In genomic region chr2:131949767-131950597, GRCm38 (mm10) we compare ENCODE assay signal across 10 mouse cellular contexts. TPM values are rescaled to one million over a fixed set of nuclear protein-coding genes. Genes with fewer than 3 reads are reported as not detected.
DNase-seq lines count a peak whose midpoint lies in the region; ATAC-seq and TF ChIP-seq lines count a peak whose summit lies in the region.
"Had no signal": no experiment of that assay in that cellular context is flagged by ENCODE, and none has a peak within 500 bp of the region (broad histone marks: within the 10 kb centered on the region; RNA-seq: fewer than 3 reads in every experiment).

No protein-coding gene starts in this region.

- no peaks in the 10 kb centered on the region for H3K36me3 ChIP-seq in intestine, embryonic 14.5 days (ENCODE audit: control insufficient read depth, insufficient read depth, low read length)
- no peaks in the 10 kb centered on the region for H3K36me3 ChIP-seq in intestine, embryonic 16.5 days (ENCODE audit: control insufficient read depth, insufficient read depth, low read length)
- H3K36me3 ChIP-seq in midbrain, embryonic 16.5 days (ENCODE audit: control insufficient read depth, insufficient read depth, low read length) = no peaks in the 10 kb centered on the region
- H3K36me3 ChIP-seq in thymus, adult 2 months (ENCODE audit: control insufficient read depth, insufficient read depth, low read length) = no peaks in the 10 kb centered on the region
- H3K36me3 ChIP-seq: stomach, embryonic 15.5 days had no signal

- H3K27me3 ChIP-seq in intestine, embryonic 14.5 days (replicated peaks; ENCODE audit: control insufficient read depth, insufficient read depth, low read length) = peaks cover 42% of the 10 kb centered on the region
- peaks cover 17% of the 10 kb centered on the region; the same call in 1 of the 2 replicates for H3K27me3 ChIP-seq in intestine, embryonic 16.5 days (replicated peaks; ENCODE audit: control insufficient read depth, insufficient read depth, low read length)
- peaks cover 16% of the 10 kb centered on the region for H3K27me3 ChIP-seq in midbrain, embryonic 16.5 days (ENCODE audit: control insufficient read depth, insufficient read depth, low read depth, low read length)
- peaks cover 3% of the 10 kb centered on the region; the same call in 1 of the 2 replicates for H3K27me3 ChIP-seq in thymus, adult 2 months (ENCODE audit: control insufficient read depth, insufficient read depth, low read length)

- 0 out of 2 replicates have a peak, but pooled peaks cover 8% of the 10 kb centered on the region for H3K4me1 ChIP-seq in intestine, embryonic 14.5 days (replicated peaks; ENCODE audit: control insufficient read depth, insufficient read depth, low read length)
- H3K4me1 ChIP-seq in intestine, embryonic 16.5 days (ENCODE audit: control insufficient read depth, insufficient read depth, low read length) = no peaks in the 10 kb centered on the region; the same call in 1 of the 2 replicates
- peaks cover 4% of the 10 kb centered on the region; the same call in 1 of the 2 replicates for H3K4me1 ChIP-seq in midbrain, embryonic 16.5 days (ENCODE audit: control insufficient read depth, insufficient read depth, low read length)
- peaks cover 7% of the 10 kb centered on the region; the same call in 1 of the 2 replicates for H3K4me1 ChIP-seq in thymus, adult 2 months (replicated peaks; ENCODE audit: control insufficient read depth, insufficient read depth, low read length)

- no peak overlapping the region for H3K9ac ChIP-seq in intestine, embryonic 14.5 days (ENCODE audit: low read length)
- H3K9ac ChIP-seq in intestine, embryonic 16.5 days (ENCODE audit: low read depth, low read length) = no peak overlapping the region
- H3K9ac ChIP-seq in midbrain, embryonic 16.5 days (ENCODE audit: low read depth, low read length) = peak overlapping the region; percentile 25; the same call in 1 of the 2 replicates
- H3K9ac ChIP-seq: stomach, embryonic 15.5 days had no signal

- TF ChIP-seq CTCF in thymus, adult 2 months (IDR thresholded peaks at IDR 0.05; ENCODE audit: borderline replicate concordance, control insufficient read depth, extremely low read depth, insufficient read depth, low read length, poor library complexity) = no peak

- 0 out of 2 replicates have a peak, but pooled peaks have one; percentile 45 for ATAC-seq in intestine, embryonic 14.5 days (replicated peaks; ENCODE audit: low FRiP score, low TSS enrichment, low read depth)
- ATAC-seq in intestine, embryonic 16.5 days = no peak
- peak; percentile 30; the same call in 1 of the 2 replicates for ATAC-seq in midbrain, embryonic 16.5 days

- no peak overlapping the region for H3K4me3 ChIP-seq in intestine, embryonic 14.5 days (ENCODE audit: low read depth, low read length)
- no peak overlapping the region for H3K4me3 ChIP-seq in intestine, embryonic 16.5 days (ENCODE audit: low read length)
- H3K4me3 ChIP-seq in midbrain, embryonic 16.5 days (ENCODE audit: low read depth, low read length) = no peak overlapping the region
- no peak overlapping the region for H3K4me3 ChIP-seq in thymus, adult 2 months (ENCODE audit: control insufficient read depth, insufficient read depth, low read length)
- H3K4me3 ChIP-seq: stomach, embryonic 15.5 days had no signal

- no peaks in the 10 kb centered on the region for H3K9me3 ChIP-seq in intestine, embryonic 14.5 days (ENCODE audit: control insufficient read depth, low read length)
- H3K9me3 ChIP-seq in intestine, embryonic 16.5 days (ENCODE audit: control insufficient read depth, low read length) = no peaks in the 10 kb centered on the region
- no peaks in the 10 kb centered on the region for H3K9me3 ChIP-seq in midbrain, embryonic 16.5 days (replicated peaks; ENCODE audit: control insufficient read depth, low read length, poor library complexity, severe bottlenecking)
- H3K9me3 ChIP-seq: stomach, embryonic 15.5 days had no signal

- H3K4me2 ChIP-seq in intestine, embryonic 14.5 days (ENCODE audit: low read length) = no peak overlapping the region
- no peak overlapping the region for H3K4me2 ChIP-seq in intestine, embryonic 16.5 days (ENCODE audit: low read depth, low read length)
- no peak overlapping the region for H3K4me2 ChIP-seq in midbrain, embryonic 16.5 days (ENCODE audit: low read length)
- H3K4me2 ChIP-seq: stomach, embryonic 15.5 days had no signal

- H3K27ac ChIP-seq in intestine, embryonic 14.5 days (ENCODE audit: low read depth) = no peak overlapping the region
- H3K27ac ChIP-seq in intestine, embryonic 16.5 days (ENCODE audit: low read length) = no peak overlapping the region
- no peak overlapping the region for H3K27ac ChIP-seq in midbrain, embryonic 16.5 days (ENCODE audit: low read length)
- no peak overlapping the region for H3K27ac ChIP-seq in thymus, adult 2 months (ENCODE audit: control insufficient read depth, insufficient read depth, low read length)
- H3K27ac ChIP-seq: stomach, embryonic 15.5 days had no signal

- DNase-seq in intestine, embryonic 14.5 days (ENCODE audit: low spot score) = peak; percentile 72
- DNase-seq in R1 (ENCODE audit: low read depth, low spot score) = peak; percentile 62
- DNase-seq in embryo, embryonic 11.5 days (ENCODE audit: low read depth, low spot score) = peak; percentile 46
- peak; percentile 73 for DNase-seq in heart, postnatal 4 days
- peak; percentile 68 to 69 for DNase-seq in left cerebral cortex, postnatal 25 days (ENCODE audit: low spot score in 2 of 2)
- peak; percentile 58 for DNase-seq in thymus, adult 2 months

- no peak for TF ChIP-seq POLR2A in thymus, adult 2 months (IDR thresholded peaks at IDR 0.05; ENCODE audit: control insufficient read depth, extremely low read depth, insufficient read depth, low read length, poor library complexity)

- intact Hi-C loops in left cerebral cortex, postnatal 25 days (cut with DNase I) = loop anchor here (1.0 kb wide), 1 partner anchor 130 kb away; no protein-coding TSS in a partner anchor

- WGBS in intestine, embryonic 14.5 days = 42% methylated on average over 9 of the region's 9 CpGs
- 44% methylated on average over 9 of the region's 9 CpGs for WGBS in intestine, embryonic 16.5 days
- 51% methylated on average over 9 of the region's 9 CpGs for WGBS in midbrain, embryonic 16.5 days
- 44% methylated on average over 9 of the region's 9 CpGs for WGBS in thymus, adult 2 months

RNA-seq across cellular contexts. Expression of gene Prnd, which starts 0.7 kb away (rescaled TPM):
- 43.0 and 47.8 TPM in 2 replicates for polyA plus RNA-seq in intestine, embryonic 14.5 days (2014; fragmentation: Nextera tagmentation; extraction: Ambion mirVana)
- 27.1 and 28.8 TPM in 2 replicates for polyA plus RNA-seq in intestine, embryonic 16.5 days (2015; fragmentation: Nextera tagmentation; extraction: Ambion mirVana)
- 10 to 100 TPM; 17.6 to 22.9 TPM for total RNA-seq in heart, postnatal 4 days (2021)
- not detected for total RNA-seq in left cerebral cortex, postnatal 25 days (2021)
- polyA plus RNA-seq in midbrain, embryonic 16.5 days (2015; fragmentation: Nextera tagmentation; extraction: Ambion mirVana) = 8.0 and 10.7 TPM in 2 replicates
- 1.7 and 1.8 TPM in 2 replicates for polyA plus RNA-seq in thymus, adult 2 months (2012; rRNA removed)

RNA-seq across cellular contexts. Expression of gene Prn, which starts 40.2 kb away (rescaled TPM):
- not detected in 2 replicates for polyA plus RNA-seq in intestine, embryonic 14.5 days (2014; fragmentation: Nextera tagmentation; extraction: Ambion mirVana)
- not detected in 2 replicates for polyA plus RNA-seq in intestine, embryonic 16.5 days (2015; fragmentation: Nextera tagmentation; extraction: Ambion mirVana)
- total RNA-seq in heart, postnatal 4 days (2021) = 1 to 10 TPM in 1 of 2 experiments, not detected in 1; 2.9 TPM
- under 1 TPM; 0.09 to 0.37 TPM for total RNA-seq in left cerebral cortex, postnatal 25 days (2021)
- polyA plus RNA-seq in midbrain, embryonic 16.5 days (2015; fragmentation: Nextera tagmentation; extraction: Ambion mirVana) = not detected in 2 replicates
- polyA plus RNA-seq in thymus, adult 2 months (2012; rRNA removed) = not detected in 2 replicates
- polyA plus RNA-seq: large intestine, adult 2 months; stomach, embryonic 15.5 days had no signal

RNA-seq across cellular contexts. Expression of gene Prnp, which starts 40.3 kb away (rescaled TPM):
- 41.3 and 43.0 TPM in 2 replicates for polyA plus RNA-seq in intestine, embryonic 14.5 days (2014; fragmentation: Nextera tagmentation; extraction: Ambion mirVana)
- 49.5 and 50.7 TPM in 2 replicates for polyA plus RNA-seq in intestine, embryonic 16.5 days (2015; fragmentation: Nextera tagmentation; extraction: Ambion mirVana)
- total RNA-seq in heart, postnatal 4 days (2021) = 10 to 100 TPM; 83.1 to 85.9 TPM
- 100 to 1,000 TPM; 698 to 767 TPM for total RNA-seq in left cerebral cortex, postnatal 25 days (2021)
- polyA plus RNA-seq in midbrain, embryonic 16.5 days (2015; fragmentation: Nextera tagmentation; extraction: Ambion mirVana) = 177 and 194 TPM in 2 replicates
- polyA plus RNA-seq in thymus, adult 2 months (2012; rRNA removed) = 39.9 and 43.8 TPM in 2 replicates
